Mouse (Mus musculus): ENCODE data around the gene Parp9. TPM values are rescaled to one million over a fixed set of nuclear protein-coding genes. Genes with fewer than 3 reads are reported as not detected.

Parp9 gene
- polyA plus RNA-seq, 1 experiment = 15.7 TPM

GRCm38 (mm10) chr16:35914301-35914700, 24.0 kb upstream of the Parp9 start:
- Histone ChIP-seq H3K27ac (replicated peaks; ENCODE audit: low read depth, low read length) (no peak overlapping the region), H3K4me3 (ENCODE audit: insufficient read depth, low read depth, low read length) (no peak overlapping the region), H3K4me1 (ENCODE audit: control insufficient read depth, insufficient read depth, insufficient read length, low read length) (peaks cover 3% of the 10 kb centered on the region; the same call in 1 of the 2 replicates)

GRCm38 (mm10) chr16:35918721-35919543, 19.3 kb upstream of the Parp9 start:
- peak overlapping the region; percentile 69 for H3K27ac ChIP-seq (replicated peaks; ENCODE audit: low read depth, low read length)
- peaks cover 3% of the 10 kb centered on the region; the same call in 1 of the 2 replicates for H3K4me1 ChIP-seq (ENCODE audit: control insufficient read depth, insufficient read depth, insufficient read length, low read length)
- no peak overlapping the region for H3K4me3 ChIP-seq (ENCODE audit: insufficient read depth, low read depth, low read length)

GRCm38 (mm10) chr16:35921676-35922235, 16.5 kb upstream of the Parp9 start:
- no peak overlapping the region for H3K4me3 ChIP-seq (ENCODE audit: insufficient read depth, low read depth, low read length)
- no peak overlapping the region for H3K27ac ChIP-seq (replicated peaks; ENCODE audit: low read depth, low read length)
- peaks cover 3% of the 10 kb centered on the region; the same call in 1 of the 2 replicates for H3K4me1 ChIP-seq (ENCODE audit: control insufficient read depth, insufficient read depth, insufficient read length, low read length)

- Histone ChIP-seq H3K4me1 (ENCODE audit: control insufficient read depth, insufficient read depth, insufficient read length, low read length) (peaks cover 3% of the 10 kb centered on the region; the same call in 1 of the 2 replicates), H3K4me3 (ENCODE audit: insufficient read depth, low read depth, low read length) (no peak overlapping the region), H3K27ac (replicated peaks; ENCODE audit: low read depth, low read length) (no peak overlapping the region; the same call in 1 of the 2 replicates)
Measured at GRCm38 (mm10) chr16:35922301-35922895, 15.9 kb upstream of the Parp9 start.

GRCm38 (mm10) chr16:35923546-35924198, 14.6 kb upstream of the Parp9 start:
- H3K27ac ChIP-seq (replicated peaks; ENCODE audit: low read depth, low read length) = no peak overlapping the region
- H3K4me3 ChIP-seq (ENCODE audit: insufficient read depth, low read depth, low read length) = no peak overlapping the region
- peaks cover under 1% of the 10 kb centered on the region; the same call in 1 of the 2 replicates for H3K4me1 ChIP-seq (ENCODE audit: control insufficient read depth, insufficient read depth, insufficient read length, low read length)

- Histone ChIP-seq H3K27ac (replicated peaks; ENCODE audit: low read depth, low read length) (no peak overlapping the region), H3K4me1 (ENCODE audit: control insufficient read depth, insufficient read depth, insufficient read length, low read length) (no peaks in the 10 kb centered on the region), H3K4me3 (ENCODE audit: insufficient read depth, low read depth, low read length) (no peak overlapping the region)
Measured at GRCm38 (mm10) chr16:35924341-35924740, 13.9 kb upstream of the Parp9 start.

GRCm38 (mm10) chr16:35932179-35933055, 5.9 kb upstream of the Parp9 start:
- peaks cover 4% of the 10 kb centered on the region; the same call in 1 of the 2 replicates for H3K4me1 ChIP-seq (ENCODE audit: control insufficient read depth, insufficient read depth, insufficient read length, low read length)
- H3K27ac ChIP-seq (replicated peaks; ENCODE audit: low read depth, low read length) = peak overlapping the region; percentile 44; the same call in 1 of the 2 replicates
- no peak overlapping the region for H3K4me3 ChIP-seq (ENCODE audit: insufficient read depth, low read depth, low read length)

- peak overlapping the region; percentile 44 for H3K27ac ChIP-seq (replicated peaks; ENCODE audit: low read depth, low read length)
- peaks cover 4% of the 10 kb centered on the region; the same call in 1 of the 2 replicates for H3K4me1 ChIP-seq (ENCODE audit: control insufficient read depth, insufficient read depth, insufficient read length, low read length)
- H3K4me3 ChIP-seq (ENCODE audit: insufficient read depth, low read depth, low read length) = no peak overlapping the region
Measured at GRCm38 (mm10) chr16:35933181-35933580, 5.1 kb upstream of the Parp9 start.

GRCm38 (mm10) chr16:35939261-35939660, 991 bp downstream of the Parp9 start:
- Histone ChIP-seq H3K27ac (replicated peaks; ENCODE audit: low read depth, low read length) (peak overlapping the region; percentile 80), H3K4me3 (ENCODE audit: insufficient read depth, low read depth, low read length) (peak overlapping the region; percentile 92), H3K4me1 (ENCODE audit: control insufficient read depth, insufficient read depth, insufficient read length, low read length) (peaks cover 2% of the 10 kb centered on the region; the same call in 1 of the 2 replicates)

- peak overlapping the region; percentile 80 for H3K27ac ChIP-seq (replicated peaks; ENCODE audit: low read depth, low read length)
- peaks cover 2% of the 10 kb centered on the region; the same call in 1 of the 2 replicates for H3K4me1 ChIP-seq (ENCODE audit: control insufficient read depth, insufficient read depth, insufficient read length, low read length)
- H3K4me3 ChIP-seq (ENCODE audit: insufficient read depth, low read depth, low read length) = peak overlapping the region; percentile 92
Measured at GRCm38 (mm10) chr16:35939690-35940089, 1.4 kb downstream of the Parp9 start.

GRCm38 (mm10) chr16:35941382-35941781, 3.1 kb downstream of the Parp9 start:
- Histone ChIP-seq H3K4me3 (ENCODE audit: insufficient read depth, low read depth, low read length) (no peak overlapping the region), H3K27ac (replicated peaks; ENCODE audit: low read depth, low read length) (no peak overlapping the region), H3K4me1 (ENCODE audit: control insufficient read depth, insufficient read depth, insufficient read length, low read length) (peaks cover 2% of the 10 kb centered on the region; the same call in 1 of the 2 replicates)

- Histone ChIP-seq H3K4me3 (ENCODE audit: insufficient read depth, low read depth, low read length) (no peak overlapping the region), H3K4me1 (ENCODE audit: control insufficient read depth, insufficient read depth, insufficient read length, low read length) (peaks cover 3% of the 10 kb centered on the region), H3K27ac (replicated peaks; ENCODE audit: low read depth, low read length) (no peak overlapping the region; the same call in 1 of the 2 replicates)
Measured at GRCm38 (mm10) chr16:35949264-35949663, 11.0 kb downstream of the Parp9 start.

GRCm38 (mm10) chr16:35951216-35951615, 12.9 kb downstream of the Parp9 start:
- Histone ChIP-seq H3K27ac (replicated peaks; ENCODE audit: low read depth, low read length) (no peak overlapping the region), H3K4me1 (ENCODE audit: control insufficient read depth, insufficient read depth, insufficient read length, low read length) (peaks cover 3% of the 10 kb centered on the region), H3K4me3 (ENCODE audit: insufficient read depth, low read depth, low read length) (no peak overlapping the region)

GRCm38 (mm10) chr16:35952628-35953130, 14.4 kb downstream of the Parp9 start:
- H3K27ac ChIP-seq (replicated peaks; ENCODE audit: low read depth, low read length) = no peak overlapping the region
- H3K4me3 ChIP-seq (ENCODE audit: insufficient read depth, low read depth, low read length) = no peak overlapping the region
- H3K4me1 ChIP-seq (ENCODE audit: control insufficient read depth, insufficient read depth, insufficient read length, low read length) = peaks cover 3% of the 10 kb centered on the region
